In the genomic region with DNA sequence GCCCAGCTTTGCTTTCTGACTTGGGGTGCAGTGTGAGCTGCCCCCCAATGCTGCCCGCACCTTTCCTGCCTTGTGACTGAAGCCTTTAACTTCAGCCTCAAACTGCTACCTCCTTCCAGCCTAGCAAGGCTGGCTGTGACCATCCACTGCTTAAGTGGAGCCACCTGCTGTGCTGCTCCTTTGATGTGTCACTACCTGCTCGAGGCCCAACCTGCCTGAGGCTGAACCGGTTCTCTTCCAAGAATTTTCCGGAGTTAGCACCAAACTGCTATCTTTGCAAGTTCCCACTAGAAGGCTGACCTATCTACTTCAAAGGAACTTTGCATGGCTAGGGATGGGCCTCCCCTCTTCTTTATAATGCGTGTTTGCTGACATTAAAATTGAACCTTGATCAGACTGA, we compare ENCODE assay signal across 1 mouse cellular context. TPM values are rescaled to one million over a fixed set of nuclear protein-coding genes. Genes with fewer than 3 reads are reported as not detected.
"Had no signal": no experiment of that assay in that cellular context is flagged by ENCODE, and none has a peak within 500 bp of the region (broad histone marks: within the 10 kb centered on the region; RNA-seq: fewer than 3 reads in every experiment).

No protein-coding gene starts in this region.

RNA-seq across cellular contexts. Expression of a gene that starts 13.4 kb away (rescaled TPM):
- polyA plus RNA-seq: small intestine, adult 2 months had no signal
